Mouse (Mus musculus): ENCODE measurements around the gene Ttll8. TPM values are rescaled to one million over a fixed set of nuclear protein-coding genes. Genes with fewer than 3 reads are reported as not detected.

The Ttll8 gene
- polyA plus RNA-seq, 1 experiment from 2014 or later = not detected

GRCm38 (mm10) chr15:88848661-88849060 is 105.6 kb downstream of the Ttll8 start:
- no peaks in the 10 kb centered on the region for H3K9me3 ChIP-seq (ENCODE audit: control insufficient read depth, low read length)
- H3K4me3 ChIP-seq (ENCODE audit: low read depth, low read length) = no peak overlapping the region
- no peak overlapping the region for H3K27ac ChIP-seq (ENCODE audit: low read depth, low read length)
- H3K4me1 ChIP-seq (replicated peaks; ENCODE audit: control insufficient read depth, insufficient read depth, low read length) = no peaks in the 10 kb centered on the region
- H3K27me3 ChIP-seq (ENCODE audit: control insufficient read depth, insufficient read depth, low read length) = no peaks in the 10 kb centered on the region
- WGBS = 100% methylated on average over 1 of the region's 1 CpGs
- no peak for DNase-seq (ENCODE audit: low spot score)
- no peak for ATAC-seq (ENCODE audit: low FRiP score)
- no peak overlapping the region for H3K9ac ChIP-seq (ENCODE audit: low read depth, low read length)
- no peaks in the 10 kb centered on the region for H3K36me3 ChIP-seq (ENCODE audit: control insufficient read depth, insufficient read depth, low read length)
- no peak overlapping the region for H3K4me2 ChIP-seq (replicated peaks; ENCODE audit: low read depth, low read length)

- Histone ChIP-seq H3K4me3 (ENCODE audit: low read depth, low read length) (no peak overlapping the region), H3K27ac (ENCODE audit: low read depth, low read length) (no peak overlapping the region), H3K27me3 (ENCODE audit: control insufficient read depth, insufficient read depth, low read length) (no peaks in the 10 kb centered on the region), H3K9me3 (ENCODE audit: control insufficient read depth, low read length) (no peaks in the 10 kb centered on the region), H3K4me1 (replicated peaks; ENCODE audit: control insufficient read depth, insufficient read depth, low read length) (no peaks in the 10 kb centered on the region), H3K36me3 (ENCODE audit: control insufficient read depth, insufficient read depth, low read length) (no peaks in the 10 kb centered on the region), H3K9ac (ENCODE audit: low read depth, low read length) (no peak overlapping the region), H3K4me2 (replicated peaks; ENCODE audit: low read depth, low read length) (no peak overlapping the region)
- ATAC-seq (ENCODE audit: low FRiP score) = no peak
- no peak for DNase-seq (ENCODE audit: low spot score)
- WGBS = 93% methylated on average over 7 of the region's 7 CpGs
These were observed 109.3 kb downstream of the Ttll8 start for GRCm38 (mm10) chr15:88844966-88845365.

DNA sequence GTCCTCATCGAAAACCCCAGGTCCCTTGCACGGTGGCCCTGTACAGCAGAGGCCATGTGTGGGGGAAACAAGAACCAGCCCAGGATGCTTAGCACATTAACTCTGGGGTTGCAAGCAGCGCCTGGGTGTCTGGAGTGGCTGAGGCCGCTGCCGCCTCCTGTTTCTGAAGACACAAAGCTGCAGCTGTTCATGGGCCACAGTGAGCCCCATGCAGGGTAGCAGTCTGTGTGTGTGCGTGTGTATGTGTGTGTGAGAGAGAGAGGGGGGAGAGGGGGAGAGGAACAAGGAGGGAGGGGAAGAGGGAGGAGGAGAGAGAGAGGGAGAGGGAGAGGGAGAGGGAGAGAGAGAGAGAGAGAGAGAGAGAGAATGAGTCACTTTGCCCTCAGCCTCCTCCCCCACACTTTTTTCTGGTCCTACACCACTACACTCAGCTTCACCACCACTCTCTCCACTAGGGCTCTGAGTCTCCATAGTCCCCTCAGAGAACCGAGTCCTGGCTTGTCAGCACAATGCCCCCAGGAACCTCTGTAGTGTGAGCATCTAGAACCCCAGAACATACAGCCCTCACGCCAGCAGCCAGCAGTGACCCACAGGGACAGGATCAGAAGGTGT is 110.6 kb downstream of the Ttll8 start:
- Histone ChIP-seq H3K36me3 (ENCODE audit: control insufficient read depth, insufficient read depth, low read length) (no peaks in the 10 kb centered on the region), H3K27ac (ENCODE audit: low read depth, low read length) (no peak overlapping the region), H3K9me3 (ENCODE audit: control insufficient read depth, low read length) (no peaks in the 10 kb centered on the region), H3K27me3 (ENCODE audit: control insufficient read depth, insufficient read depth, low read length) (no peaks in the 10 kb centered on the region), H3K4me1 (replicated peaks; ENCODE audit: control insufficient read depth, insufficient read depth, low read length) (0 out of 2 replicates have a peak, but pooled peaks cover 3% of the 10 kb centered on the region), H3K9ac (ENCODE audit: low read depth, low read length) (no peak overlapping the region), H3K4me3 (ENCODE audit: low read depth, low read length) (no peak overlapping the region), H3K4me2 (replicated peaks; ENCODE audit: low read depth, low read length) (no peak overlapping the region)
- ATAC-seq (ENCODE audit: low FRiP score) = no peak
- WGBS = 50% methylated on average over 8 of the region's 8 CpGs
- DNase-seq (ENCODE audit: low spot score) = peak; percentile 21

- Histone ChIP-seq H3K4me1 (replicated peaks; ENCODE audit: control insufficient read depth, insufficient read depth, low read length) (0 out of 2 replicates have a peak, but pooled peaks cover 3% of the 10 kb centered on the region), H3K36me3 (ENCODE audit: control insufficient read depth, insufficient read depth, low read length) (no peaks in the 10 kb centered on the region), H3K4me2 (replicated peaks; ENCODE audit: low read depth, low read length) (no peak overlapping the region), H3K9ac (ENCODE audit: low read depth, low read length) (no peak overlapping the region), H3K9me3 (ENCODE audit: control insufficient read depth, low read length) (no peaks in the 10 kb centered on the region), H3K4me3 (ENCODE audit: low read depth, low read length) (no peak overlapping the region), H3K27ac (ENCODE audit: low read depth, low read length) (no peak overlapping the region), H3K27me3 (ENCODE audit: control insufficient read depth, insufficient read depth, low read length) (no peaks in the 10 kb centered on the region)
- ATAC-seq (ENCODE audit: low FRiP score) (no peak), DNase-seq (ENCODE audit: low spot score) (no peak)
- WGBS = 81% methylated on average over 3 of the region's 3 CpGs
These were observed 111.9 kb downstream of the Ttll8 start for GRCm38 (mm10) chr15:88842300-88842673.

DNA sequence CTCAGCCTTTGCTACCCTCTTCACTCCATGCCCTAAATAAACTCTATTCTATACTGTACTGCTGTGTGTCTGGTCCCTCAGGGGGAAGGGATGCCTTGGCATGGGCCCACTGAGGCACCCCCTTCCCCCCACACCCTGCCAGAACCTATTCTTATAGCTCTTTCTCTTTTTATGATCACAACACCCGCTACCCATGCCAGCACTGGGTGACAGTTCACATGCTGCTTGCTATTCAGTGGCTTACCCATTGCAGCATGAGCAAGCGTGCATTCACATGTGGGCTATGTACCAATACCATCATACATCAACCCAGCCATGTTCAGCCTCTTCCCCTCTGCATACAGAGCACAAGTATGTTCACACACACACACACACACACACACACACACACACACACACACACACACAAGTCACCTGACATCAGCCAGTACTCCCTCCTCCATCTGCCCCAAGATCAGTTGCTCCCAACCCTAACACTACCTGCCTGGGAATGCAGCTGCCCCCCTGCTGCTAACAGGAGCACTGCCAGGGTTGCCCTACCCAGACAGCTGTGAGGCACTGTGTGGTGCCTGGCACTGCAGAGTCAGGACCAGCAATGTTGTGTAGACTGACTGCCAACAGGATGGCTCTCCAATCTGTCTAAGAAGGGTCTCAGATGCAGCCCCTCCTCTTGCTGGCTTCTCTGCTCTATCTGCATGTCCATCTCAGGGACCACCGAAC is 112.5 kb downstream of the Ttll8 start:
- ATAC-seq (ENCODE audit: low FRiP score) (no peak), DNase-seq (ENCODE audit: low spot score) (no peak)
- Histone ChIP-seq H3K36me3 (ENCODE audit: control insufficient read depth, insufficient read depth, low read length) (no peaks in the 10 kb centered on the region), H3K9me3 (ENCODE audit: control insufficient read depth, low read length) (no peaks in the 10 kb centered on the region), H3K4me3 (ENCODE audit: low read depth, low read length) (no peak overlapping the region), H3K4me2 (replicated peaks; ENCODE audit: low read depth, low read length) (no peak overlapping the region), H3K9ac (ENCODE audit: low read depth, low read length) (no peak overlapping the region), H3K27me3 (ENCODE audit: control insufficient read depth, insufficient read depth, low read length) (no peaks in the 10 kb centered on the region), H3K4me1 (replicated peaks; ENCODE audit: control insufficient read depth, insufficient read depth, low read length) (peaks cover 3% of the 10 kb centered on the region; the same call in 1 of the 2 replicates), H3K27ac (ENCODE audit: low read depth, low read length) (no peak overlapping the region)
- 94% methylated on average over 3 of the region's 3 CpGs for WGBS

DNA sequence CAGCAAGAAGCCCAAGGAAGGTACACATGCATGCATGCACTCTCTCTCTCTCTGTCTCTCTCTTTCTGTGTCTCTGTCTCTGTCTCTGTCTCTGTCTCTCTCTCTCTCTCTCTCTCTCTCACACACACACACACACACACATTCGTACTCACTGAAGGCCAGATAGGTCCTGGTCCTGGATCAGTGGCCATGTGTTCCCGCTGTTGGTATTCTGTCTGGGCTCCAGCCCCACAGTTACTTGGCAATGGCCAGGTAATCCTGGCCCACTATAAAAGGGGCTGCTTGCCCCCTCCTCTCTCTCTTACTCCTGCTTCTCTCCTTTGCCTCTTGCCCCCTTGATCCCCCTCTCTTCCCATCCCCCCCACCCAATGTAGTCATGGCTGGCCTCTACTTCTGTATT is 113.1 kb downstream of the Ttll8 start:
- DNase-seq (ENCODE audit: low spot score) (no peak), ATAC-seq (ENCODE audit: low FRiP score) (no peak)
- Histone ChIP-seq H3K4me1 (replicated peaks; ENCODE audit: control insufficient read depth, insufficient read depth, low read length) (peaks cover 3% of the 10 kb centered on the region; the same call in 1 of the 2 replicates), H3K27me3 (ENCODE audit: control insufficient read depth, insufficient read depth, low read length) (no peaks in the 10 kb centered on the region), H3K36me3 (ENCODE audit: control insufficient read depth, insufficient read depth, low read length) (no peaks in the 10 kb centered on the region), H3K4me3 (ENCODE audit: low read depth, low read length) (no peak overlapping the region), H3K27ac (ENCODE audit: low read depth, low read length) (no peak overlapping the region), H3K4me2 (replicated peaks; ENCODE audit: low read depth, low read length) (no peak overlapping the region), H3K9ac (ENCODE audit: low read depth, low read length) (no peak overlapping the region), H3K9me3 (ENCODE audit: control insufficient read depth, low read length) (no peaks in the 10 kb centered on the region)
- WGBS = 100% methylated on average over 2 of the region's 2 CpGs

Other genes with a start within 250 kb of the Ttll8 start
- 25.2 and 29.4 TPM in 2 replicates for gene Brd1, start 220.2 kb downstream of the Ttll8 start, polyA plus RNA-seq (2014; fragmentation: Nextera tagmentation; extraction: Ambion mirVana)
- gene Zbed4, start 202.8 kb downstream of the Ttll8 start, polyA plus RNA-seq (2014; fragmentation: Nextera tagmentation; extraction: Ambion mirVana) = 38.2 and 43.1 TPM in 2 replicates
- 10.6 and 11.5 TPM in 2 replicates for gene Alg12, start 135.1 kb downstream of the Ttll8 start, polyA plus RNA-seq (2014; fragmentation: Nextera tagmentation; extraction: Ambion mirVana)
- 85.3 and 89.5 TPM in 2 replicates for gene Creld2, start 134.8 kb downstream of the Ttll8 start, polyA plus RNA-seq (2014; fragmentation: Nextera tagmentation; extraction: Ambion mirVana)
- gene Pim3, start 92.2 kb downstream of the Ttll8 start, polyA plus RNA-seq (2014; fragmentation: Nextera tagmentation; extraction: Ambion mirVana) = 31.6 and 35.6 TPM in 2 replicates
- 3.7 and 4.1 TPM in 2 replicates for gene Mlc1, start 24.6 kb upstream of the Ttll8 start, polyA plus RNA-seq (2014; fragmentation: Nextera tagmentation; extraction: Ambion mirVana)
- 0.15 TPM in 1 of 2 replicates, not detected in the other for gene Mov10l1, start 28.5 kb upstream of the Ttll8 start, polyA plus RNA-seq (2014; fragmentation: Nextera tagmentation; extraction: Ambion mirVana)
- gene Panx2, start 105.3 kb upstream of the Ttll8 start, polyA plus RNA-seq (2014; fragmentation: Nextera tagmentation; extraction: Ambion mirVana) = 0.33 and 0.94 TPM in 2 replicates
- gene Trabd, start 120.7 kb upstream of the Ttll8 start, polyA plus RNA-seq (2014; fragmentation: Nextera tagmentation; extraction: Ambion mirVana) = 39.5 and 42.1 TPM in 2 replicates
- gene Selenoo, start 134.7 kb upstream of the Ttll8 start, polyA plus RNA-seq (2014; fragmentation: Nextera tagmentation; extraction: Ambion mirVana) = 17.2 and 20.4 TPM in 2 replicates
- gene Tubgcp6, start 168.7 kb upstream of the Ttll8 start, polyA plus RNA-seq (2014; fragmentation: Nextera tagmentation; extraction: Ambion mirVana) = 17.5 and 17.6 TPM in 2 replicates
- 9.4 and 10.7 TPM in 2 replicates for gene Hdac10, start 174.3 kb upstream of the Ttll8 start, polyA plus RNA-seq (2014; fragmentation: Nextera tagmentation; extraction: Ambion mirVana)
- 16.5 and 17.8 TPM in 2 replicates for gene Mapk12, start 186.3 kb upstream of the Ttll8 start, polyA plus RNA-seq (2014; fragmentation: Nextera tagmentation; extraction: Ambion mirVana)
- gene Mapk11, start 195.2 kb upstream of the Ttll8 start, polyA plus RNA-seq (2014; fragmentation: Nextera tagmentation; extraction: Ambion mirVana) = 38.5 and 40.4 TPM in 2 replicates
- gene Plxnb2, start 226.4 kb upstream of the Ttll8 start, polyA plus RNA-seq (2014; fragmentation: Nextera tagmentation; extraction: Ambion mirVana) = 97.4 and 104 TPM in 2 replicates
- gene Dennd6b, start 242.1 kb upstream of the Ttll8 start, polyA plus RNA-seq (2014; fragmentation: Nextera tagmentation; extraction: Ambion mirVana) = 28.3 and 31.2 TPM in 2 replicates

All from hindbrain, embryonic 11.5 days (tissue).